Mouse (Mus musculus) Patski (cell line): Measurements from ENCODE around the gene Sox8. TPM values are rescaled to one million over a fixed set of nuclear protein-coding genes. Genes with fewer than 3 reads are reported as not detected.

ENCODE experiments used
- ATAC-seq: fragments of 100-300 bp; one replicate; pipeline ENCODE4 v1.8.0; 2021
- CTCF ChIA-PET: fragments of 350-600 bp; sonication (Branson Sonifier 250); formaldehyde crosslinking; loops from one replicate; lab custom pipeline; 2022; ENCODE audit warnings: inconsistent platforms; lab: Charles Lee
- POLR2A ChIA-PET: fragments of 350-600 bp; sonication (Branson Sonifier 250); formaldehyde crosslinking; loops from one replicate; lab custom pipeline; 2022; ENCODE audit warnings: antibody characterized with exemption, inconsistent platforms; lab: Charles Lee
- DNase-seq: peaks from one replicate; pipeline ENCODE4 v3.0.0-alpha.2; 2011; ENCODE audit warnings: low read depth, low spot score
- H3K27me3 ChIP-seq: fragments of 371-371 bp; one replicate; pipeline ENCODE4 v1.5.1; 2021
- CTCF ChIP-seq: fragments of 100-300 bp; IDR thresholded peaks from one replicate; pipeline ENCODE4 v1.5.1; 2021
- in situ Hi-C: fragments of 300-500 bp; cut with MboI; formaldehyde crosslinking; loops from 3 replicates; pipeline ENCODE4 v1.11.1; 2018; ENCODE audit warnings: low pct_unique_long_range_greater_than_20kb, mixed read lengths
- polyA plus RNA-seq: library from polyadenylated mRNA; unstranded; gene quantifications from one replicate; pipeline ENCODE4 v1.2.3, GENCODE M21; 2021

Sox8 gene
- polyA plus RNA-seq, 1 experiment from 2014 or later, result 16.7 TPM

GRCm38 (mm10) chr17:25579332-25580047 is 9.0 kb upstream of the Sox8 start:
- peak; percentile 40 for ATAC-seq
- ChIA-PET CTCF (interaction anchor here (0.9 to 1.4 kb wide), 3 partner anchors 10 to 12 kb away, joined by 3 to 6 read pairs (median 3); no protein-coding TSS in a partner anchor), POLR2A (interaction anchor here (1.3 to 1.9 kb wide), 4 partner anchors 9 to 44 kb away, joined by 3 to 11 read pairs (median 6); partner anchors contain the start of gene Sox8)
- TF ChIP-seq CTCF, result no peak
- no peaks in the 10 kb centered on the region for H3K27me3 ChIP-seq
- DNase-seq, result no peak
- in situ Hi-C loops, result no loop called here

- in situ Hi-C loops, result no loop called here
- peak; percentile 91 for ATAC-seq
- DNase-seq, result peak; percentile 41
- H3K27me3 ChIP-seq, result no peaks in the 10 kb centered on the region
- no peak for TF ChIP-seq CTCF
- ChIA-PET CTCF (interaction anchor here (0.9 to 1.4 kb wide), 4 partner anchors 10 to 119 kb away, joined by 3 to 6 read pairs (median 3); no protein-coding TSS in a partner anchor), POLR2A (interaction anchor here (1.2 to 1.9 kb wide), 5 partner anchors 9 to 44 kb away, joined by 3 to 11 read pairs (median 4); partner anchors contain the start of gene Sox8)
Measured at GRCm38 (mm10) chr17:25578920-25579319, 8.4 kb upstream of the Sox8 start, which contains the start of gene Lmf1. Lmf1 (plus strand) TSS chr17:25579085.

GRCm38 (mm10) chr17:25577702-25578101 is 7.2 kb upstream of the Sox8 start:
- in situ Hi-C loops, result no loop called here
- no peaks in the 10 kb centered on the region for H3K27me3 ChIP-seq
- ATAC-seq (no peak), DNase-seq (no peak)
- no peak for TF ChIP-seq CTCF
- CTCF ChIA-PET, result no interaction called here
- POLR2A ChIA-PET, result interaction anchor here (0.7 to 1.9 kb wide), 3 partner anchors 8 to 53 kb away, joined by 5 to 11 read pairs (median 9); partner anchors contain the start of gene Sox8

DNA sequence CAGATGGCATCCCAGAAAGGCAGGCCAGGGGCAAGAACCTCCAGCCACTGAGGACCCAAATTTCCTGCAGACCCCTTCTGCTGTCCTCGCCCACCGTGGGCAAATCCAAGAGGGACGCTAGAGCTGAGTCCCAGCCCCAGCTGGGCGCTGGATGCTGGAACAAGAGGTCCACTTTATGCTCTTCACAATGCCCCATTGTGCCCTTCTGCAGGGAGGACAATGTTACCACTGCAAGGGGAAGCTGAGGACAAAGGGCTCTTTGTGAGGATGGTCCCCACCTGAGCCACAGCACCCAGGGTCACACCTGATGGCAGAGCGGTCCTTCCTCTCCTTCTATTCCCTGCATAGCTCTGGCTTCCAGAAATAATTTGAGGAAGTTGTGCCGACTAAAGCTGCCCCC is 6.8 kb upstream of the Sox8 start:
- in situ Hi-C loops, result no loop called here
- TF ChIP-seq CTCF, result no peak
- ChIA-PET POLR2A (no interaction called here), CTCF (no interaction called here)
- ATAC-seq, result no peak
- DNase-seq, result no peak
- no peaks in the 10 kb centered on the region for H3K27me3 ChIP-seq

GRCm38 (mm10) chr17:25576034-25576433 is 5.5 kb upstream of the Sox8 start:
- TF ChIP-seq CTCF, result no peak
- ChIA-PET CTCF (interaction anchor here (1.1 kb wide), 1 partner anchor 15 kb away, joined by 3 read pairs; no protein-coding TSS in a partner anchor), POLR2A (interaction anchor here (1.9 kb wide), 1 partner anchor 36 kb away, joined by 4 read pairs; no protein-coding TSS in a partner anchor)
- ATAC-seq, result no peak
- DNase-seq, result no peak
- in situ Hi-C loops, result no loop called here
- H3K27me3 ChIP-seq, result no peaks in the 10 kb centered on the region

DNA sequence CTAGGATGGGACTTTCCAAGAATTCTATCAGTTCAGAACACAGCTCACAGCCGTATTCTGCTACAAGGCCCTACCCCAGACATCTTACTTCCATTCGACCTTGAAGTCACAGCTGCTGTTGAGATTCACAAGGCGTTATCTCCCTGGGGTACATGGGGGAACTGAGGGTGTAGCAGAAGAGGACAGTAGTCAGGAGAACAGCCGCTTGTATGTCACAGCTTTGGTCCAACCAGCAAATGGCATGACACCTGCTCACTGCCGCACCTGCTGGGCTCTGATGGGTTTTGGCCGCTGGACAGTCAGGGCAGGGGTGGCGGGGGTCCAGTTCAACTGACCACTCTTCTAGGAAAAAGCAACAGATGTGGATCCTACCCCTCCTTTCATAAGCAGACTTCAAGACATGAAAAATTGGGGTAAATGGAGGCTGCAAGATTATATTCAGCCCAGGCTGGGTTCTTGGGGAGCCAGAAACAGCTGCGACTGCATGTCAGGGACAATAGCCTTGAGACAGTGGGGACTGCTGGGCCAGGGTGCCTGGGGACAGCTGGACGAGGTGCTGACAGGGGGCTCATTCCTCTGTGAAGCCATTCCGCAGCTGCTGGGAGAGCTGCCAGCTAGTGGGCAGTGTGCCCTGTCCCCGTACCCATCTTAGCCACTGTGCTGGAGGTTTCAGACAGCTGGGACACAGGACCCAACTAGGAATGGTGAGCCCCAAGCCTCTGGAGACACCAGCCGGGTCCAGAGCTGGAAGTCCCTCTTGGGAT is 4.9 kb upstream of the Sox8 start:
- POLR2A ChIA-PET, result interaction anchor here (1.9 kb wide), 1 partner anchor 36 kb away, joined by 4 read pairs; no protein-coding TSS in a partner anchor
- CTCF ChIA-PET, result interaction anchor here (1.1 kb wide), 1 partner anchor 15 kb away, joined by 3 read pairs; no protein-coding TSS in a partner anchor
- in situ Hi-C loops, result no loop called here
- TF ChIP-seq CTCF, result no peak
- no peak for ATAC-seq
- H3K27me3 ChIP-seq, result no peaks in the 10 kb centered on the region
- no peak for DNase-seq

- in situ Hi-C loops, result loop anchor here (5.0 kb wide), 1 partner anchor 126 kb away; no protein-coding TSS in a partner anchor
Measured at GRCm38 (mm10) chr17:25571453-25571820, 951 bp upstream of the Sox8 start.

GRCm38 (mm10) chr17:25569833-25570647 is 446 bp downstream of the Sox8 start:
- CTCF ChIA-PET, result interaction anchor here (0.8 to 1.5 kb wide), 4 partner anchors 9 to 32 kb away, joined by 3 to 5 read pairs (median 4); partner anchors contain the start of gene Lmf1
- H3K27me3 ChIP-seq, result no peaks in the 10 kb centered on the region
- no peak for DNase-seq

More at GRCm38 (mm10) chr17:25571453-25571820, 951 bp upstream of the Sox8 start:
- no peak for DNase-seq
- TF ChIP-seq CTCF, result no peak
- CTCF ChIA-PET, result no interaction called here
- POLR2A ChIA-PET, result interaction anchor here (0.5 to 0.9 kb wide), 3 partner anchors 33 to 383 kb away, joined by 3 to 4 read pairs (median 3); partner anchors contain the start of gene Unkl
- ATAC-seq, result no peak
- no peaks in the 10 kb centered on the region for H3K27me3 ChIP-seq

GRCm38 (mm10) chr17:25568880-25569279 is 1.6 kb downstream of the Sox8 start:
- ATAC-seq, result no peak
- DNase-seq, result no peak
- H3K27me3 ChIP-seq, result no peaks in the 10 kb centered on the region
- TF ChIP-seq CTCF, result no peak
- in situ Hi-C loops, result no loop called here
- ChIA-PET POLR2A (interaction anchor here (1.0 to 3.0 kb wide), 4 partner anchors 10 to 31 kb away, joined by 5 to 14 read pairs (median 8); partner anchors contain the start of gene Lmf1), CTCF (interaction anchor here (0.8 to 2.9 kb wide), 10 partner anchors 10 to 129 kb away, joined by 3 to 24 read pairs (median 5); partner anchors contain the start of gene Lmf1)

More at GRCm38 (mm10) chr17:25569833-25570647, 446 bp downstream of the Sox8 start:
- ATAC-seq, result peak; percentile 4
- no peak for TF ChIP-seq CTCF
- POLR2A ChIA-PET, result interaction anchor here (0.9 to 2.8 kb wide), 6 partner anchors 8 to 34 kb away, joined by 3 to 14 read pairs (median 4); partner anchors contain the start of gene Lmf1
- in situ Hi-C loops, result loop anchor here (5.0 kb wide), 1 partner anchor 127 kb away; no protein-coding TSS in a partner anchor
